Mouse (Mus musculus): ENCODE results near the gene Sipa1l3. TPM values are rescaled to one million over a fixed set of nuclear protein-coding genes. Genes with fewer than 3 reads are reported as not detected.

Gene Sipa1l3
- total and polyA plus RNA-seq, 2 experiments from 2014 or later, result 19.7 to 110 TPM

GRCm38 (mm10) chr7:29386349-29386748, 132.1 kb downstream of the Sipa1l3 start:
- H3K9ac ChIP-seq (replicated peaks; ENCODE audit: low read length), result no peak overlapping the region
- H3K4me2 ChIP-seq (ENCODE audit: low read depth, low read length), result no peak overlapping the region
- WGBS, result 68% methylated on average over 13 of the region's 13 CpGs
- DNase-seq (ENCODE audit: low spot score), result no peak
- no peaks in the 10 kb centered on the region for H3K27me3 ChIP-seq (ENCODE audit: insufficient read depth, low read length)
- H3K4me1 ChIP-seq (ENCODE audit: insufficient read depth, low read length), result no peaks in the 10 kb centered on the region
- peak overlapping the region; percentile 71; the same call in 1 of the 2 replicates for H3K27ac ChIP-seq
- peaks cover 14% of the 10 kb centered on the region; the same call in 1 of the 2 replicates for H3K36me3 ChIP-seq (ENCODE audit: insufficient read depth, low read length)
- no peaks in the 10 kb centered on the region for H3K9me3 ChIP-seq (ENCODE audit: low read length)
- H3K4me3 ChIP-seq (ENCODE audit: low read length), result no peak overlapping the region
- no peak for ATAC-seq
- no peak for TF ChIP-seq CTCF (IDR thresholded peaks at IDR 0.05; ENCODE audit: low read depth)

- Histone ChIP-seq H3K9me3 (ENCODE audit: low read length) (no peaks in the 10 kb centered on the region), H3K9ac (replicated peaks; ENCODE audit: low read length) (no peak overlapping the region), H3K4me2 (ENCODE audit: low read depth, low read length) (no peak overlapping the region), H3K4me3 (ENCODE audit: low read length) (no peak overlapping the region), H3K36me3 (ENCODE audit: insufficient read depth, low read length) (peaks cover 17% of the 10 kb centered on the region; the same call in 1 of the 2 replicates), H3K27me3 (ENCODE audit: insufficient read depth, low read length) (no peaks in the 10 kb centered on the region), H3K27ac (no peak overlapping the region), H3K4me1 (ENCODE audit: insufficient read depth, low read length) (no peaks in the 10 kb centered on the region)
- DNase-seq (ENCODE audit: low spot score) (no peak), ATAC-seq (no peak)
- 71% methylated on average over 10 of the region's 10 CpGs for WGBS
- no peak for TF ChIP-seq CTCF (IDR thresholded peaks at IDR 0.05; ENCODE audit: low read depth)
Observed at GRCm38 (mm10) chr7:29385791-29386190, 132.7 kb downstream of the Sipa1l3 start.

GRCm38 (mm10) chr7:29383255-29383654, 135.2 kb downstream of the Sipa1l3 start:
- no peaks in the 10 kb centered on the region for H3K9me3 ChIP-seq (ENCODE audit: low read length)
- H3K9ac ChIP-seq (replicated peaks; ENCODE audit: low read length), result no peak overlapping the region
- 24% methylated on average over 10 of the region's 10 CpGs for whole genome bisulfite sequencing
- DNase-seq (ENCODE audit: low spot score) (peak; percentile 92), ATAC-seq (peak; percentile 47)
- no peaks in the 10 kb centered on the region for H3K27me3 ChIP-seq (ENCODE audit: insufficient read depth, low read length)
- H3K4me3 ChIP-seq (ENCODE audit: low read length), result no peak overlapping the region
- peak; percentile 99 for TF ChIP-seq CTCF (IDR thresholded peaks at IDR 0.05; ENCODE audit: low read depth)
- H3K36me3 ChIP-seq (ENCODE audit: insufficient read depth, low read length), result peaks cover 23% of the 10 kb centered on the region; the same call in 1 of the 2 replicates
- H3K27ac ChIP-seq, result no peak overlapping the region
- no peak overlapping the region for H3K4me2 ChIP-seq (ENCODE audit: low read depth, low read length)
- H3K4me1 ChIP-seq (ENCODE audit: insufficient read depth, low read length), result no peaks in the 10 kb centered on the region

GRCm38 (mm10) chr7:29381466-29382040, 136.9 kb downstream of the Sipa1l3 start:
- DNase-seq (ENCODE audit: low spot score), result no peak

GRCm38 (mm10) chr7:29374054-29374453, 144.4 kb downstream of the Sipa1l3 start:
- Histone ChIP-seq H3K4me1 (ENCODE audit: insufficient read depth, low read length) (no peaks in the 10 kb centered on the region), H3K9me3 (ENCODE audit: low read length) (no peaks in the 10 kb centered on the region), H3K27ac (no peak overlapping the region), H3K27me3 (ENCODE audit: insufficient read depth, low read length) (no peaks in the 10 kb centered on the region), H3K9ac (replicated peaks; ENCODE audit: low read length) (no peak overlapping the region), H3K36me3 (ENCODE audit: insufficient read depth, low read length) (peaks cover 33% of the 10 kb centered on the region), H3K4me2 (ENCODE audit: low read depth, low read length) (no peak overlapping the region), H3K4me3 (ENCODE audit: low read length) (no peak overlapping the region)
- ATAC-seq, result no peak
- no peak for DNase-seq (ENCODE audit: low spot score)
- WGBS, result 75% methylated on average over 6 of the region's 6 CpGs
- TF ChIP-seq CTCF (IDR thresholded peaks at IDR 0.05; ENCODE audit: low read depth), result no peak

More at GRCm38 (mm10) chr7:29381466-29382040, 136.9 kb downstream of the Sipa1l3 start:
- 85% methylated on average over 7 of the region's 7 CpGs for WGBS
- H3K4me1 ChIP-seq (ENCODE audit: insufficient read depth, low read length), result no peaks in the 10 kb centered on the region
- no peak overlapping the region for H3K4me2 ChIP-seq (ENCODE audit: low read depth, low read length)
- no peak overlapping the region for H3K9ac ChIP-seq (replicated peaks; ENCODE audit: low read length)
- ATAC-seq, result no peak
- H3K27me3 ChIP-seq (ENCODE audit: insufficient read depth, low read length), result no peaks in the 10 kb centered on the region
- H3K9me3 ChIP-seq (ENCODE audit: low read length), result no peaks in the 10 kb centered on the region
- H3K27ac ChIP-seq, result no peak overlapping the region
- peaks cover 37% of the 10 kb centered on the region; the same call in 1 of the 2 replicates for H3K36me3 ChIP-seq (ENCODE audit: insufficient read depth, low read length)
- TF ChIP-seq CTCF (IDR thresholded peaks at IDR 0.05; ENCODE audit: low read depth), result no peak
- no peak overlapping the region for H3K4me3 ChIP-seq (ENCODE audit: low read length)

GRCm38 (mm10) chr7:29372123-29372522, 146.3 kb downstream of the Sipa1l3 start:
- Histone ChIP-seq H3K9ac (replicated peaks; ENCODE audit: low read length) (no peak overlapping the region), H3K9me3 (ENCODE audit: low read length) (no peaks in the 10 kb centered on the region), H3K4me2 (ENCODE audit: low read depth, low read length) (no peak overlapping the region), H3K4me3 (ENCODE audit: low read length) (no peak overlapping the region), H3K36me3 (ENCODE audit: insufficient read depth, low read length) (peaks cover 21% of the 10 kb centered on the region), H3K4me1 (ENCODE audit: insufficient read depth, low read length) (0 out of 2 replicates have a peak, but pooled peaks cover 3% of the 10 kb centered on the region), H3K27ac (no peak overlapping the region), H3K27me3 (ENCODE audit: insufficient read depth, low read length) (no peaks in the 10 kb centered on the region)
- DNase-seq (ENCODE audit: low spot score), result no peak
- TF ChIP-seq CTCF (IDR thresholded peaks at IDR 0.05; ENCODE audit: low read depth), result peak; percentile 9; the same call in 1 of the 2 replicates
- ATAC-seq, result no peak
- WGBS, result 88% methylated on average over 5 of the region's 5 CpGs

- peak; percentile 45 for DNase-seq (ENCODE audit: low spot score)
- 0 out of 2 replicates have a peak, but pooled peaks cover 3% of the 10 kb centered on the region for H3K4me1 ChIP-seq (ENCODE audit: insufficient read depth, low read length)
- WGBS, result 59% methylated on average over 6 of the region's 6 CpGs
Observed at GRCm38 (mm10) chr7:29370031-29370430, 148.4 kb downstream of the Sipa1l3 start.

More at GRCm38 (mm10) chr7:29370031-29370430, 148.4 kb downstream of the Sipa1l3 start:
- no peak overlapping the region for H3K9ac ChIP-seq (replicated peaks; ENCODE audit: low read length)
- H3K27me3 ChIP-seq (ENCODE audit: insufficient read depth, low read length), result no peaks in the 10 kb centered on the region
- peak; percentile 60 for TF ChIP-seq CTCF (IDR thresholded peaks at IDR 0.05; ENCODE audit: low read depth)
- H3K9me3 ChIP-seq (ENCODE audit: low read length), result no peaks in the 10 kb centered on the region
- H3K4me3 ChIP-seq (ENCODE audit: low read length), result no peak overlapping the region
- no peak overlapping the region for H3K4me2 ChIP-seq (ENCODE audit: low read depth, low read length)
- peaks cover 16% of the 10 kb centered on the region for H3K36me3 ChIP-seq (ENCODE audit: insufficient read depth, low read length)
- no peak for ATAC-seq
- H3K27ac ChIP-seq, result no peak overlapping the region

Data from hindbrain, postnatal 0 days (tissue).